31 mouse cellular contexts compared by ENCODE assay signal in genomic region chr2:94402096-94402495, GRCm38 (mm10).
"Had no signal": no experiment of that assay in that cellular context is flagged by ENCODE, and none has a peak within 500 bp of the region (broad histone marks: within the 10 kb centered on the region; RNA-seq: fewer than 3 reads in every experiment).

No protein-coding gene starts in this region.

- H3K36me3 ChIP-seq: limb, embryonic 12.5 days; limb, embryonic 15.5 days; liver, embryonic 13.5 days; liver, embryonic 15.5 days; lung, embryonic 15.5 days; midbrain, embryonic 12.5 days; midbrain, embryonic 13.5 days; midbrain, embryonic 15.5 days; neural tube, embryonic 12.5 days had no signal

- DNase-seq: left cerebral cortex, postnatal 4 days; liver, embryonic 13.5 days; lung, adult 18-20 months; lung, adult 2 months; lung, embryonic 14.5 days; lung, postnatal 10 days; lung, postnatal 14 days; lung, postnatal 36 days; lung, postnatal 4 days; midbrain, embryonic 14.5 days had no signal

- H3K4me2 ChIP-seq: limb, embryonic 12.5 days; limb, embryonic 13.5 days; limb, embryonic 15.5 days; liver, embryonic 12.5 days; liver, embryonic 13.5 days; liver, embryonic 15.5 days; lung, embryonic 14.5 days; lung, embryonic 15.5 days; midbrain, embryonic 11.5 days; midbrain, embryonic 12.5 days; midbrain, embryonic 13.5 days; midbrain, embryonic 15.5 days; neural tube, embryonic 12.5 days; neural tube, embryonic 13.5 days had no signal

- H3K27me3 ChIP-seq: limb, embryonic 12.5 days; limb, embryonic 13.5 days; limb, embryonic 15.5 days; liver, embryonic 12.5 days; liver, embryonic 13.5 days; liver, embryonic 15.5 days; lung, embryonic 15.5 days; megakaryocyte, embryonic 14.5 days; midbrain, embryonic 12.5 days; midbrain, embryonic 13.5 days; midbrain, embryonic 15.5 days; neural tube, embryonic 12.5 days; neural tube, embryonic 13.5 days had no signal

- H3K4me3 ChIP-seq: left cerebral cortex, adult 2 months; limb, embryonic 10.5 days; limb, embryonic 12.5 days; limb, embryonic 13.5 days; limb, embryonic 15.5 days; liver, embryonic 12.5 days; liver, embryonic 13.5 days; liver, embryonic 15.5 days; lung, embryonic 15.5 days; megakaryocyte, embryonic 14.5 days; midbrain, embryonic 10.5 days; midbrain, embryonic 12.5 days; midbrain, embryonic 13.5 days; midbrain, embryonic 15.5 days; myocyte; neural tube, embryonic 12.5 days; neural tube, embryonic 13.5 days had no signal

- H3K9ac ChIP-seq: limb, embryonic 12.5 days; limb, embryonic 13.5 days; limb, embryonic 15.5 days; liver, embryonic 12.5 days; liver, embryonic 13.5 days; liver, embryonic 14.5 days; liver, embryonic 15.5 days; lung, embryonic 14.5 days; lung, embryonic 15.5 days; midbrain, embryonic 12.5 days; midbrain, embryonic 13.5 days; midbrain, embryonic 15.5 days; neural tube, embryonic 12.5 days; neural tube, embryonic 13.5 days had no signal

- H3K27ac ChIP-seq: left cerebral cortex, adult 2 months; limb, embryonic 10.5 days; limb, embryonic 12.5 days; limb, embryonic 13.5 days; limb, embryonic 15.5 days; liver, embryonic 12.5 days; liver, embryonic 13.5 days; liver, embryonic 14.5 days; liver, embryonic 15.5 days; lung, embryonic 15.5 days; macrophage; midbrain, embryonic 10.5 days; midbrain, embryonic 12.5 days; midbrain, embryonic 13.5 days; midbrain, embryonic 15.5 days; neural tube, embryonic 12.5 days; neural tube, embryonic 13.5 days had no signal

- H3K9me3 ChIP-seq: limb, embryonic 10.5 days; limb, embryonic 12.5 days; limb, embryonic 13.5 days; limb, embryonic 15.5 days; liver, embryonic 12.5 days; liver, embryonic 13.5 days; liver, embryonic 15.5 days; lung, embryonic 15.5 days; megakaryocyte, embryonic 14.5 days; midbrain, embryonic 10.5 days; midbrain, embryonic 12.5 days; midbrain, embryonic 13.5 days; midbrain, embryonic 15.5 days; neural tube, embryonic 12.5 days; neural tube, embryonic 13.5 days had no signal

- ATAC-seq: liver, embryonic 12.5 days; lung, postnatal 0 days; midbrain, embryonic 13.5 days; midbrain, embryonic 15.5 days; midbrain, embryonic 16.5 days had no signal
